In the genomic region with DNA sequence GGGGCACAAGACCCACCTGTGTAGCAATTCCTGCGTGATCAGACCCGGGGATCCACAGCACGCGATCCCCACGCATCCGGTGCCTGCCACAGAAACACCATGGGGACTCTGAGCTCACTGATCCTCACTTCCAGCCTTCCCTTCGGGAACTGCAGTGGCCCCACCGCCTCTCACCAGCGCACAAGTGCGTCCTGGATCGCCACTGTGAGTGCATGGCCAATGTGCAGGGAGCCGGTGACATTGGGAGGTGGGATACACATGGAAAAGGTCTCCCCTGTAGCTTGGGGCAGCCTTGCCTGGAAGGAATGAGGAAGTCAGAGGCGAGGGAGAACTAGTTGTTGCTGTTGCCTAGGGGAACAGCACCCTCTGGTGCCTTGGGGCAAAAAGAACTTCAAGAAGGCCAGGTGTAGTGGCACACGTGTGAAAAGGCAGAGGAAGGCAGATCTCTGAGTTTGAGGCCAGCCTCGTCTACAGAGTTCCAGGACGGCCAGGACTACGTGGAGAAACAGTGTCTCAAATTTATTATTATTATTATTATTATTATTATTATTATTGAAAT, we compare ENCODE assay signal across 8 mouse cellular contexts. TPM values are rescaled to one million over a fixed set of nuclear protein-coding genes. Genes with fewer than 3 reads are reported as not detected.
A peak's percentile ranks its signal among the peaks of the same experiment; 100 is the strongest.
DNase-seq lines count a peak whose midpoint lies in the region; ATAC-seq and TF ChIP-seq lines count a peak whose summit lies in the region.
"Had no signal": no experiment of that assay in that cellular context is flagged by ENCODE, and none has a peak within 500 bp of the region (broad histone marks: within the 10 kb centered on the region; RNA-seq: fewer than 3 reads in every experiment).

No protein-coding gene starts in this region.

- H3K27me3 ChIP-seq in embryonic facial prominence, embryonic 13.5 days, result no peaks in the 10 kb centered on the region

- DNase-seq in layer of hippocampus, adult 2 months (ENCODE audit: low spot score in 2 of 2), result no peak
- DNase-seq in layer of hippocampus, adult 8-10 months (ENCODE audit: low spot score in 2 of 2), result no peak
- peak; percentile 51 for DNase-seq in MN1 (ENCODE audit: low spot score)
- DNase-seq in kidney, postnatal 4 days, result peak; percentile 53 to 72
- no peak for DNase-seq in c-Kit-positive CD71-positive TER-119-positive erythroid progenitor cells, embryonic 14.5 days (ENCODE audit: low spot score)

- no peaks in the 10 kb centered on the region for H3K9me3 ChIP-seq in embryonic facial prominence, embryonic 13.5 days

- 80% methylated on average over 17 of the region's 17 CpGs for WGBS in embryonic facial prominence, embryonic 13.5 days

- ATAC-seq in embryonic facial prominence, embryonic 13.5 days (ENCODE audit: insufficient number of reproducible peaks, insufficient read depth, low FRiP score, low TSS enrichment, low read depth), result no peak
- ATAC-seq in megakaryocyte progenitor cell, adult 5-6 weeks (replicated peaks; ENCODE audit: poor library complexity), result peak; percentile 64

- peaks cover 58% of the 10 kb centered on the region for H3K36me3 ChIP-seq in embryonic facial prominence, embryonic 13.5 days

- peaks cover 14% of the 10 kb centered on the region for H3K4me1 ChIP-seq in embryonic facial prominence, embryonic 13.5 days

- H3K4me2 ChIP-seq in embryonic facial prominence, embryonic 13.5 days, result peak overlapping the region; percentile 84

- no peak overlapping the region for H3K4me3 ChIP-seq in layer of hippocampus, adult 2 months
- H3K4me3 ChIP-seq in embryonic facial prominence, embryonic 13.5 days, result peak overlapping the region; percentile 74; the same call in 1 of the 2 replicates

- 0 out of 2 replicates have a peak overlapping the region, but pooled peaks have one; percentile 41 for H3K9ac ChIP-seq in embryonic facial prominence, embryonic 13.5 days

- TF ChIP-seq CTCF in layer of hippocampus, adult 2 months (conservative IDR thresholded peaks at IDR 0.05), result peak; percentile 68

- no peak overlapping the region for H3K27ac ChIP-seq in layer of hippocampus, adult 2 months
- H3K27ac ChIP-seq in embryonic facial prominence, embryonic 13.5 days, result no peak overlapping the region

RNA-seq across cellular contexts. Expression of a gene that starts 1.4 kb away (rescaled TPM):
- total RNA-seq in layer of hippocampus, adult 2 months (2021), result 10 to 100 TPM; 32.4 to 47.3 TPM
- 10 to 100 TPM; 28.0 to 44.7 (median 35.4) TPM for total RNA-seq in layer of hippocampus, adult 8-10 months (2022)
- 15.9 and 17.4 TPM in 2 replicates for polyA plus RNA-seq in embryonic facial prominence, embryonic 13.5 days (2015; fragmentation: Nextera tagmentation; extraction: Ambion mirVana)
- 5.7 and 11.4 TPM in 2 replicates for total RNA-seq in megakaryocyte progenitor cell, adult 5-6 weeks (2015)
- 12.7 and 14.9 TPM in 2 replicates for total RNA-seq in megakaryocyte progenitor cell, adult 5-6 weeks (2017)

RNA-seq across cellular contexts. Expression of a gene that starts 7.5 kb away (rescaled TPM):
- 10 to 100 TPM; 29.9 to 35.3 TPM for total RNA-seq in layer of hippocampus, adult 2 months (2021)
- 10 to 100 TPM; 28.3 to 35.3 (median 33.2) TPM for total RNA-seq in layer of hippocampus, adult 8-10 months (2022)
- polyA plus RNA-seq in embryonic facial prominence, embryonic 13.5 days (2015; fragmentation: Nextera tagmentation; extraction: Ambion mirVana), result 39.2 and 48.6 TPM in 2 replicates
- 26.2 and 31.8 TPM in 2 replicates for total RNA-seq in megakaryocyte progenitor cell, adult 5-6 weeks (2015)
- 24.8 and 29.5 TPM in 2 replicates for total RNA-seq in megakaryocyte progenitor cell, adult 5-6 weeks (2017)

RNA-seq across cellular contexts. Expression of a gene that starts 22.5 kb away (rescaled TPM):
- total RNA-seq in layer of hippocampus, adult 2 months (2021), result not detected
- not detected for total RNA-seq in layer of hippocampus, adult 8-10 months (2022)
- polyA plus RNA-seq in embryonic facial prominence, embryonic 13.5 days (2015; fragmentation: Nextera tagmentation; extraction: Ambion mirVana), result 0.13 TPM in 1 of 2 replicates, not detected in the other
- total RNA-seq in megakaryocyte progenitor cell, adult 5-6 weeks (2015), result not detected in 2 replicates
- not detected in 2 replicates for total RNA-seq in megakaryocyte progenitor cell, adult 5-6 weeks (2017)
- total RNA-seq: layer of hippocampus, adult 18-20 months had no signal

RNA-seq across cellular contexts. Expression of a gene that starts 38.4 kb away (rescaled TPM):
- total RNA-seq in layer of hippocampus, adult 2 months (2021), result 10 to 100 TPM; 54.3 to 61.0 TPM
- total RNA-seq in layer of hippocampus, adult 8-10 months (2022), result 10 to 100 TPM; 58.3 to 84.6 (median 74.1) TPM
- 65.8 and 69.4 TPM in 2 replicates for polyA plus RNA-seq in embryonic facial prominence, embryonic 13.5 days (2015; fragmentation: Nextera tagmentation; extraction: Ambion mirVana)
- total RNA-seq in megakaryocyte progenitor cell, adult 5-6 weeks (2015), result 0.15 TPM in 1 of 2 replicates, not detected in the other
- 0.25 TPM in 1 of 2 replicates, not detected in the other for total RNA-seq in megakaryocyte progenitor cell, adult 5-6 weeks (2017)

RNA-seq across cellular contexts. Expression of a gene that starts 39.6 kb away (rescaled TPM):
- not detected for total RNA-seq in layer of hippocampus, adult 2 months (2021)
- not detected for total RNA-seq in layer of hippocampus, adult 8-10 months (2022)
- polyA plus RNA-seq in embryonic facial prominence, embryonic 13.5 days (2015; fragmentation: Nextera tagmentation; extraction: Ambion mirVana), result not detected in 2 replicates
- not detected in 2 replicates for total RNA-seq in megakaryocyte progenitor cell, adult 5-6 weeks (2015)
- not detected in 2 replicates for total RNA-seq in megakaryocyte progenitor cell, adult 5-6 weeks (2017)
- total RNA-seq: layer of hippocampus, adult 18-20 months had no signal

Comparison
In these comparisons a context has a peak if more than half of its experiments do, and no peak if none do; other contexts are left out.
1. DNase-seq: peak in MN1 (single experiment) and kidney, postnatal 4 days (2 of 2); none in layer of hippocampus, adult 2 months (0 of 2), layer of hippocampus, adult 8-10 months (0 of 2) and c-Kit-positive CD71-positive TER-119-positive erythroid progenitor cells, embryonic 14.5 days (single experiment).